Mouse (Mus musculus) cerebellum, adult 2 months (tissue): ENCODE data around the gene Oosp2.

Experiments
- CTCF ChIP-seq: fragments of 200-500 bp; IDR thresholded peaks from 2 replicates; pipeline ENCODE4 v1.5.1; 2011; ENCODE audit warnings: low read depth, mild to moderate bottlenecking, control low read depth, low read length, moderate library complexity, borderline replicate concordance; ENCODE audit not compliant: insufficient read depth
- POLR2A ChIP-seq: fragments of 200-500 bp; IDR thresholded peaks from 2 replicates; pipeline ENCODE4 v1.6.1; 2011; ENCODE audit warnings: low read length, control low read depth, borderline replicate concordance; ENCODE audit not compliant: insufficient read depth

DNA sequence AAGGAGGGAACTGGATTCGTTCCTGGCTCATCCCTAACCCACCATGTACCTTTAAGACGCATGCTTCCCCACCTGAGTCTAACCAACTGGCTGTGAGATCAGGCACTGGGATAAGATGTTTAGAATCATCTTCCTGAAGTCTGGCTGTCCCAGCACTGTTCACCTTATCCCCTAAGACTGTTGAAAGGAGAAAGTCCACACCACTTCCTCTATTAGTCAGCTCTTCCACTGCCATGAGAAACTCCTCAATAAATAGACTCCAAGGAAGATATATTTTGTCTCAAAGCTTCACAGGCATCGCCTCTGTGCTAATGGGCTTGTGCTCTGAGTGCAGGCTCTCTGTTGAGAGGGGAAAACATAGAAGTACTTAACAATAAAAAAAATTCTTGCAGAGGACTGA is 14.2 kb downstream of the Oosp2 start:
- TF ChIP-seq CTCF (no peak), POLR2A (no peak)
